Mouse (Mus musculus) heart, embryonic 13.5 days (tissue): ENCODE data around the gene Enam. TPM values are rescaled to one million over a fixed set of nuclear protein-coding genes. Genes with fewer than 3 reads are reported as not detected.
"Not testable (repeated sequence)": the region's sequence is repeated elsewhere in the genome, so short reads cannot be mapped to it uniquely, and the experiment has no call there.

Source experiments
- ATAC-seq: fragments of 200-750 bp; cut with Nextera tagmentation; 2 replicates; pipeline ENCODE4 v1.8.0; 2017; ENCODE audit warnings: moderate TSS enrichment; ENCODE audit not compliant: insufficient number of reproducible peaks, low FRiP score, low TSS enrichment; ENCODE audit errors: extremely low read depth
- H3K27ac ChIP-seq: fragments of 300-500 bp; sonication (generic); replicated peaks from 2 replicates; pipeline ENCODE4 v1.5.1; 2015; ENCODE audit warnings: moderate library complexity, mild to moderate bottlenecking, inconsistent platforms
- H3K27me3 ChIP-seq: fragments of 300-500 bp; sonication (generic); replicated peaks from 2 replicates; pipeline ENCODE4 v1.6.1; 2015; ENCODE audit warnings: mild to moderate bottlenecking, inconsistent platforms
- H3K36me3 ChIP-seq: fragments of 300-500 bp; sonication (generic); 2 replicates; pipeline ENCODE4 v1.6.1; 2015; ENCODE audit warnings: mild to moderate bottlenecking, inconsistent platforms
- H3K4me1 ChIP-seq: fragments of 300-500 bp; sonication (generic); 2 replicates; pipeline ENCODE4 v1.6.1; 2015; ENCODE audit warnings: inconsistent platforms
- H3K4me2 ChIP-seq: fragments of 300-500 bp; sonication (generic); 2 replicates; pipeline ENCODE4 v1.6.1; 2015; ENCODE audit warnings: inconsistent platforms, mild to moderate bottlenecking, moderate library complexity
- H3K4me3 ChIP-seq: fragments of 300-500 bp; sonication (generic); 2 replicates; pipeline ENCODE4 v1.5.1; 2015; ENCODE audit warnings: moderate library complexity, mild to moderate bottlenecking, inconsistent platforms
- H3K9ac ChIP-seq: fragments of 300-500 bp; sonication (generic); 2 replicates; pipeline ENCODE4 v1.6.1; 2015; ENCODE audit warnings: inconsistent platforms, mild to moderate bottlenecking, moderate library complexity
- H3K9me3 ChIP-seq: fragments of 300-500 bp; sonication (generic); 2 replicates; pipeline ENCODE4 v1.6.1; 2016; ENCODE audit warnings: inconsistent platforms
- WGBS: fragments of 180-500 bp; shearing (Covaris S2); methylation state at CpG from one replicate; pipeline ENCODE4 v1.1.7; 2015; ENCODE audit warnings: mixed read lengths; 5-methylcytosine and 5-hydroxymethylcytosine counted together
- polyA plus RNA-seq: library from polyadenylated mRNA; unstranded; fragments of >200 nt; fragmentation: Nextera tagmentation; extraction: Ambion mirVana; gene quantifications from 2 replicates; pipeline ENCODE4 v1.2.1, GENCODE M21; 2015

The Enam gene
- polyA plus RNA-seq, 1 experiment from 2014 or later: not detected

- H3K9ac ChIP-seq: no peak overlapping the region
- H3K9me3 ChIP-seq: no peaks in the 10 kb centered on the region
- H3K4me1 ChIP-seq: peaks cover 8% of the 10 kb centered on the region
- WGBS: 74% methylated on average over 3 of the region's 3 CpGs
- no peak for ATAC-seq
- H3K4me3 ChIP-seq: no peak overlapping the region
- H3K4me2 ChIP-seq: no peak overlapping the region
- H3K27me3 ChIP-seq: no peaks in the 10 kb centered on the region
- no peaks in the 10 kb centered on the region for H3K36me3 ChIP-seq
- H3K27ac ChIP-seq: no peak overlapping the region
Measured at GRCm38 (mm10) chr5:88534697-88535096, 46.9 kb downstream of the Enam start.

DNA sequence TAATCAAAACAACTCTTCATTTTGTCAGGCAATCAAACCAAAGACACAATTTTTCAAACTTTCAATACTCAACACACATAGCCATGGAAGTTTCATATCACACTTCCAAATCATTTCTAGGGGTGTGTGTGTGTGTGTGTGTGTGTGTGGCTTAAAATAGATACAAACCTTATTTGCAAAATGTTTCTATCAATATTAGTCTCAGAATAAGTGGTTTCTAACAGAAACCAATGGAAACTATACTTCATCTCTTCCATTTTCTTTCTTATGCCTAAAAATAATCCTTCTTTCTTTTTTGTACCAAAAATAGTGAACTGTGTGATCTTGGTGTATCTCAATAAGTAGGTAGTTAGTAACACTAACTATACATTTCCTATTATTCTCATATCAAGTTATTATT lies 53.1 kb downstream of the Enam start:
- no peaks in the 10 kb centered on the region for H3K9me3 ChIP-seq
- no peak overlapping the region for H3K27ac ChIP-seq
- no peak overlapping the region for H3K4me3 ChIP-seq
- no peaks in the 10 kb centered on the region for H3K27me3 ChIP-seq
- no peak overlapping the region for H3K9ac ChIP-seq
- H3K4me1 ChIP-seq: no peaks in the 10 kb centered on the region
- ATAC-seq: no peak
- no peaks in the 10 kb centered on the region for H3K36me3 ChIP-seq
- no peak overlapping the region for H3K4me2 ChIP-seq

GRCm38 (mm10) chr5:88542651-88543282 lies 55.0 kb downstream of the Enam start:
- no peak for ATAC-seq
- no peak overlapping the region for H3K4me2 ChIP-seq
- H3K36me3 ChIP-seq: no peaks in the 10 kb centered on the region
- H3K4me1 ChIP-seq: no peaks in the 10 kb centered on the region
- H3K27ac ChIP-seq: no peak overlapping the region
- H3K27me3 ChIP-seq: no peaks in the 10 kb centered on the region
- H3K4me3 ChIP-seq: no peak overlapping the region
- H3K9me3 ChIP-seq: no peaks in the 10 kb centered on the region
- 55% methylated on average over 5 of the region's 5 CpGs for WGBS
- H3K9ac ChIP-seq: no peak overlapping the region

DNA sequence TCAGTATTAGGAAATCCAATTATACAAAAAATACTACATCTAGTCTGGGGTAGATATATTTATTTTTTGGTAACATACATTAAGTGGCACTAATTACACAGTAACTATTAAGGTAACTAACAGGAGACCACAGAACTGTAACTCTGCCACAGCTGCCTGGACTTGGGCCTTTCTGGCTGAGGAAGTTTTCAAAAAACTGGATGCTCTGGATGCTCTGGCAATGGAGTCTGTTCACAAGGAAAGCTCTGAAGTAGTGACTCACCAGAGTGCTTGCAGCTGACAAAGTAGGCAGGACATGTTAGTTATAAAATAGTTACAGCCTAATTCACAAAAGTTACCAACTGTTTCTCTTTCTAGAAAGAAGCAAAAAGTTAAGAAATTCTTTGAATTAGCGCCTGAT lies 56.6 kb downstream of the Enam start:
- not testable (repeated sequence) for ATAC-seq, H3K4me2 ChIP-seq, H3K27me3 ChIP-seq, H3K9ac ChIP-seq, H3K36me3 ChIP-seq, H3K9me3 ChIP-seq, H3K4me1 ChIP-seq, H3K4me3 ChIP-seq, H3K27ac ChIP-seq
- 76% methylated on average over 1 of the region's 1 CpGs for WGBS

GRCm38 (mm10) chr5:88545536-88545935 lies 57.8 kb downstream of the Enam start:
- H3K27ac ChIP-seq: no peak overlapping the region
- 65% methylated on average over 7 of the region's 7 CpGs for WGBS
- H3K4me1 ChIP-seq: no peaks in the 10 kb centered on the region
- H3K9me3 ChIP-seq: no peaks in the 10 kb centered on the region
- H3K4me3 ChIP-seq: no peak overlapping the region
- no peaks in the 10 kb centered on the region for H3K36me3 ChIP-seq
- no peak overlapping the region for H3K9ac ChIP-seq
- H3K4me2 ChIP-seq: no peak overlapping the region
- no peak for ATAC-seq
- H3K27me3 ChIP-seq: no peaks in the 10 kb centered on the region

DNA sequence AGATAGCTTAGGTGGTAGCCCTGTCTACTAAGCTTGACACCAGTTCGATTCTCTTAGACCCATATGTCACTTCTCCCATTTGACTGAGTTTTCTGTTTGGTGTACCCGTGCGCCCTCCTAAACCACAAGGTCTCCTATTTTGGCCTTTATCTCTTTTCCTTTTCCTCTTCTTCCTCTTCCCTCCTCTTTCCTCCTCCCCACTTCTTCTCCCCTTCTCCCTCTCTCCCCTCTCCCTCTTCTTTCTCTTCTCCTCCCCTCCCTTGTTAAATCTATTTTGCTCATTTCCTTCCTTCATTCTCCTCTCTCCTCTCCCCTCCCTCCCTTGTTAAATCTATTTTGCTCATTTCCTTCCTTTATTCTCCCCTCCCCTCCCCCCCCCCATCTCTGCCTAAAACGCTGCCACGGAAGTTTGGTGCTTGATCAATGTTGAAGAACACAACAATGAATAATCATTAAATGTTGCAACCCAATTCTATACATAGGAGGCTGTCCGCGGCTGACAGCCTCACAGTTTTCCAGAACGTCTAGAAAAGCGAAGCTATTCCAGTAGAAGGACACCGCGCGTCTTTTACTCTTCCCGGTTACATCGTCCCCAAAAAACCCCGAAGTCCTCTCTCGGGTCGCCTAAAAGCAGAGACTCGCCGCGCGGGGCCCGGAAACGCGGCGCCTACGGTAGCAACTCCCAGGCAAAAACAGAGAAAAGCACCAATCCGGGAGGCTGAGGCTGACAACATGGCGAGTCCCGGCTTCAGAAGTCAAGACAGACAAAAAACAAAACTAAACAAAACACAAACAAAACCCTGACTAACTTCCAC lies 65.7 kb downstream of the Enam start:
- ATAC-seq: peak; percentile 29; the same call in 1 of the 2 replicates
- H3K36me3 ChIP-seq: peaks cover 23% of the 10 kb centered on the region
- peak overlapping the region; percentile 74 for H3K4me3 ChIP-seq
- H3K9ac ChIP-seq: peak overlapping the region; percentile 94
- H3K4me2 ChIP-seq: peak overlapping the region; percentile 90
- no peaks in the 10 kb centered on the region for H3K27me3 ChIP-seq
- peaks cover 23% of the 10 kb centered on the region for H3K4me1 ChIP-seq
- H3K9me3 ChIP-seq: no peaks in the 10 kb centered on the region
- 7% methylated on average over 29 of the region's 29 CpGs for WGBS
- H3K27ac ChIP-seq: peak overlapping the region; percentile 96

- peak within 1 kb of the TSS; percentile 90 for H3K4me2 ChIP-seq
- under 1% methylated on average over 75 of the region's 76 CpGs for WGBS
- H3K27ac ChIP-seq: peak within 1 kb of the TSS; percentile 96
- H3K27me3 ChIP-seq: no peaks in the 10 kb centered on the region
- H3K4me3 ChIP-seq: peak within 1 kb of the TSS; percentile 74
- peak within 1 kb of the TSS; percentile 94 for H3K9ac ChIP-seq
- no peaks in the 10 kb centered on the region for H3K9me3 ChIP-seq
- peaks cover 23% of the 10 kb centered on the region for H3K36me3 ChIP-seq
- H3K4me1 ChIP-seq: peaks cover 23% of the 10 kb centered on the region
- peak; percentile 88 for ATAC-seq
Measured at GRCm38 (mm10) chr5:88554086-88554886, 66.5 kb downstream of the Enam start, which contains the start of gene Utp3. Gene Utp3 (plus strand): TSS chr5:88554462.

Other genes with a start within 250 kb of the Enam start
- not detected in 2 replicates for gene Gm7714, start 219.1 kb upstream of the Enam start, polyA plus RNA-seq
- not detected in 2 replicates for gene Prol1, start 170.7 kb upstream of the Enam start, polyA plus RNA-seq
- gene Amtn, start 111.9 kb upstream of the Enam start, polyA plus RNA-seq: not detected in 2 replicates
- not detected in 2 replicates for gene Ambn, start 32.0 kb upstream of the Enam start, polyA plus RNA-seq
- gene Jchain, start 39.9 kb downstream of the Enam start, polyA plus RNA-seq: 0.29 and 0.32 TPM in 2 replicates
- 44.0 and 49.1 TPM in 2 replicates for gene Utp3, start 66.5 kb downstream of the Enam start, polyA plus RNA-seq
- gene Rufy3, start 77.1 kb downstream of the Enam start, polyA plus RNA-seq: 8.5 and 9.2 TPM in 2 replicates
- gene Grsf1, start 188.2 kb downstream of the Enam start, polyA plus RNA-seq: 61.5 and 65.6 TPM in 2 replicates
- 16.8 and 17.7 TPM in 2 replicates for gene Mob1b, start 232.9 kb downstream of the Enam start, polyA plus RNA-seq